ENCODE assay signal across 9 mouse cellular contexts in the genomic region with DNA sequence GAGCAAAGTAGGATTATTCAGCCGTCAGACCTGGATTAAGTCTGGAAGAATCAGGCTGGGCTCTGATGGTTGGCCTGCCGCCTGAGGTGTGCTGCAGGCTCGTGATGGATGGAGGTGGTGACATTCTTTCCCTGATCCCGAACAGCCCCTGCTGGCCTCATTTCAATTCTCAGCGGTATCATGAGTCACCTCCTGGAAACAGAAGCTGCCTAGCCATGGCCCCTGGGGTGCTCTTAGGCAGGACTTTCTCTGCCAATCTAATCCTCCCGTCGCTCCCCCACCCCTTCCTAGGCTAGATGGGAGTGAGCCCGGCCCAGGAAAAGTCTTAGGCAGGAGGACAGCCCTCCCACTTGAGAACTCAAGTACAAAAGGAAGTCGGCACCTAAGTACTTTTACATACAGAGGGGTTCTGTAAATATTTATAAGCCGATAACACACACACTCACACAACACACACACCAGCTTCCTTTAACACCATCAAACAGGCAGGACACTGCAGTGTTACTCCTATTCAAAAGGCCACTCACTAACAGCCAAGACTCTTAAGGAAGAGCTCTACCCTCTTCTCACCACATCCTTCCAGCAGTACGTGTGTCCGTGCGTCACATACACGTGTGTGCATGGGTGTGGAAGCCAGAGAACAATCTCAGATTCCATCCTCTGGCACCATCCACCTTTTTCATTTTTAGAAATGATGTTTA.
A peak's percentile ranks its signal among the peaks of the same experiment; 100 is the strongest.
DNase-seq lines count a peak whose midpoint lies in the region; ATAC-seq lines count a peak whose summit lies in the region.
"Had no signal": no experiment of that assay in that cellular context is flagged by ENCODE, and none has a peak within 500 bp of the region (broad histone marks: within the 10 kb centered on the region; RNA-seq: fewer than 3 reads in every experiment).

No protein-coding gene starts in this region.

- H3K36me3 ChIP-seq in midbrain, embryonic 11.5 days (ENCODE audit: control insufficient read depth, insufficient read depth, low read length), result no peaks in the 10 kb centered on the region
- peaks cover 44% of the 10 kb centered on the region for H3K36me3 ChIP-seq in midbrain, embryonic 10.5 days
- H3K36me3 ChIP-seq in heart, embryonic 16.5 days (ENCODE audit: control insufficient read depth, insufficient read depth), result no peaks in the 10 kb centered on the region
- H3K36me3 ChIP-seq: G1E had no signal

- no peak for DNase-seq in midbrain, embryonic 11.5 days (ENCODE audit: low spot score, missing footprints)
- DNase-seq in midbrain, embryonic 10.5 days (ENCODE audit: low spot score), result no peak
- DNase-seq in embryo, embryonic 10.5 days (ENCODE audit: low spot score), result peak; percentile 47
- peak; percentile 47 to 64 for DNase-seq in kidney, postnatal 4 days
- DNase-seq in ovary, postnatal 14 days (ENCODE audit: low spot score), result peak; percentile 24
- DNase-seq in left cerebral cortex, adult 8-10 months (ENCODE audit: low spot score in 2 of 2), result no peak

- H3K9me3 ChIP-seq in midbrain, embryonic 11.5 days (ENCODE audit: control insufficient read depth, low read length), result no peaks in the 10 kb centered on the region
- no peaks in the 10 kb centered on the region for H3K9me3 ChIP-seq in midbrain, embryonic 10.5 days (replicated peaks)
- peaks cover 4% of the 10 kb centered on the region; the same call in 1 of the 2 replicates for H3K9me3 ChIP-seq in heart, embryonic 16.5 days (replicated peaks; ENCODE audit: control insufficient read depth, low read length)

- WGBS in midbrain, embryonic 11.5 days, result 20% methylated on average over 14 of the region's 14 CpGs
- 24% methylated on average over 14 of the region's 14 CpGs for WGBS in midbrain, embryonic 10.5 days
- WGBS in heart, embryonic 16.5 days, result 12% methylated on average over 14 of the region's 14 CpGs

- no peak overlapping the region for H3K4me2 ChIP-seq in midbrain, embryonic 11.5 days
- H3K4me2 ChIP-seq in heart, embryonic 16.5 days (ENCODE audit: low read depth, low read length), result peak overlapping the region; percentile 3; the same call in 1 of the 2 replicates

- no peaks in the 10 kb centered on the region for H3K27me3 ChIP-seq in midbrain, embryonic 11.5 days (ENCODE audit: control insufficient read depth, insufficient read depth, low read length)
- H3K27me3 ChIP-seq in midbrain, embryonic 10.5 days (ENCODE audit: low read depth, poor library complexity, severe bottlenecking), result no peaks in the 10 kb centered on the region
- H3K27me3 ChIP-seq in heart, embryonic 16.5 days (ENCODE audit: control insufficient read depth, insufficient read depth, low read length), result no peaks in the 10 kb centered on the region

- no peak overlapping the region for H3K9ac ChIP-seq in midbrain, embryonic 11.5 days (ENCODE audit: low read length)
- no peak overlapping the region for H3K9ac ChIP-seq in heart, embryonic 16.5 days (ENCODE audit: low read length)

- no peak overlapping the region for H3K4me3 ChIP-seq in midbrain, embryonic 11.5 days (ENCODE audit: low read depth, low read length)
- no peak overlapping the region for H3K4me3 ChIP-seq in midbrain, embryonic 10.5 days
- no peak overlapping the region for H3K4me3 ChIP-seq in heart, embryonic 16.5 days (ENCODE audit: low read length)

- H3K27ac ChIP-seq in midbrain, embryonic 11.5 days (ENCODE audit: low read depth, low read length), result no peak overlapping the region
- H3K27ac ChIP-seq in midbrain, embryonic 10.5 days (replicated peaks), result no peak overlapping the region
- no peak overlapping the region for H3K27ac ChIP-seq in heart, embryonic 16.5 days (ENCODE audit: low read length)

- peaks cover 15% of the 10 kb centered on the region for H3K4me1 ChIP-seq in midbrain, embryonic 11.5 days (ENCODE audit: control insufficient read depth, insufficient read depth, low read length)
- peaks cover 47% of the 10 kb centered on the region for H3K4me1 ChIP-seq in midbrain, embryonic 10.5 days
- H3K4me1 ChIP-seq in heart, embryonic 16.5 days (ENCODE audit: control insufficient read depth, insufficient read depth, low read length), result peaks cover 39% of the 10 kb centered on the region

- peak; percentile 56 for ATAC-seq in midbrain, embryonic 11.5 days (ENCODE audit: low FRiP score)
- ATAC-seq in heart, embryonic 16.5 days (replicated peaks; ENCODE audit: extremely low read depth, insufficient read depth, low FRiP score), result peak; percentile 69
- no peak for ATAC-seq in monocyte, adult 5-6 weeks (replicated peaks; ENCODE audit: insufficient number of reproducible peaks, low FRiP score, low TSS enrichment, poor library complexity, severe bottlenecking)

Comparison
In these comparisons a context has a peak if more than half of its experiments do, and no peak if none do; other contexts are left out.
1. DNase-seq: peak in embryo, embryonic 10.5 days (single experiment), kidney, postnatal 4 days (2 of 2) and ovary, postnatal 14 days (single experiment); none in midbrain, embryonic 11.5 days (single experiment), midbrain, embryonic 10.5 days (single experiment) and left cerebral cortex, adult 8-10 months (0 of 2).